Mouse (Mus musculus): ENCODE data around the gene Obsl1.

Obsl1 gene

GRCm38 (mm10) chr1:75480735-75481134, 25.5 kb downstream of the Obsl1 start:
- DNase-seq: no peak

- peak; percentile 41 to 54 for DNase-seq
Observed at GRCm38 (mm10) chr1:75480036-75480435, 26.2 kb downstream of the Obsl1 start.

GRCm38 (mm10) chr1:75479635-75479989, 26.6 kb downstream of the Obsl1 start:
- DNase-seq: no peak

- DNase-seq: peak; percentile 98 to 99
Observed at GRCm38 (mm10) chr1:75478916-75479634, 27.2 kb downstream of the Obsl1 start, which contains the start of the genes Chpf and Tmem198. Gene Chpf (minus strand): TSS chr1:75479307. Gene Tmem198 (plus strand): TSS chr1:75479532.

- DNase-seq: no peak
Observed at GRCm38 (mm10) chr1:75478497-75478896, 27.8 kb downstream of the Obsl1 start.

GRCm38 (mm10) chr1:75477966-75478290, 28.3 kb downstream of the Obsl1 start:
- DNase-seq: peak in 1 of 2 experiments; percentile 38

- peak; percentile 92 to 96 for DNase-seq
Observed at GRCm38 (mm10) chr1:75477264-75477965, 28.8 kb downstream of the Obsl1 start.

GRCm38 (mm10) chr1:75476441-75476840, 29.8 kb downstream of the Obsl1 start:
- no peak for DNase-seq

GRCm38 (mm10) chr1:75469287-75469825, 36.9 kb downstream of the Obsl1 start:
- no peak for DNase-seq

GRCm38 (mm10) chr1:75467215-75467927, 38.9 kb downstream of the Obsl1 start:
- peak; percentile 76 to 91 for DNase-seq

- no peak for DNase-seq
Observed at GRCm38 (mm10) chr1:75463652-75464204, 42.5 kb downstream of the Obsl1 start.

GRCm38 (mm10) chr1:75462636-75463035, 43.6 kb downstream of the Obsl1 start:
- no peak for DNase-seq

GRCm38 (mm10) chr1:75460297-75460696, 46.0 kb downstream of the Obsl1 start:
- DNase-seq: no peak

GRCm38 (mm10) chr1:75458789-75459684, 47.2 kb downstream of the Obsl1 start:
- peak in 1 of 2 experiments; percentile 44 for DNase-seq

GRCm38 (mm10) chr1:75458025-75458788, 48.0 kb downstream of the Obsl1 start:
- DNase-seq: peak; percentile 45 to 51

- DNase-seq: no peak
Observed at GRCm38 (mm10) chr1:75457710-75458024, 48.6 kb downstream of the Obsl1 start.

- DNase-seq: peak in 1 of 2 experiments; percentile 53
Observed at GRCm38 (mm10) chr1:75456746-75457564, 49.3 kb downstream of the Obsl1 start.

- DNase-seq: no peak
Observed at GRCm38 (mm10) chr1:75455948-75456347, 50.3 kb downstream of the Obsl1 start.

- no peak for DNase-seq
Observed at GRCm38 (mm10) chr1:75455433-75455832, 50.8 kb downstream of the Obsl1 start.

GRCm38 (mm10) chr1:75451900-75452299, 54.4 kb downstream of the Obsl1 start:
- DNase-seq: no peak
